Mouse (Mus musculus) spleen, adult 2 months (tissue): ENCODE measurements around the gene Chl1. TPM values are rescaled to one million over a fixed set of nuclear protein-coding genes. Genes with fewer than 3 reads are reported as not detected.

ENCODE experiments used
- DNase-seq, 2 experiments: peaks; one replicate each; pipeline versions ENCODE4 v3.0.0 to v3.0.0-alpha.2; 2012 to 2021; ENCODE audit warnings: low spot score in 2 of 2, low read depth in 1 of 2
- H3K27ac ChIP-seq: fragments of 200-500 bp; 2 replicates; pipeline ENCODE4 v1.5.1; 2012; ENCODE audit warnings: low read length, inconsistent platforms; ENCODE audit not compliant: insufficient read depth
- H3K27me3 ChIP-seq: fragments of 200-500 bp; 2 replicates; pipeline ENCODE4 v1.6.1; 2012; ENCODE audit warnings: mild to moderate bottlenecking, moderate library complexity, low read length, inconsistent platforms; ENCODE audit not compliant: control insufficient read depth, insufficient read depth
- H3K36me3 ChIP-seq: fragments of 200-500 bp; 2 replicates; pipeline ENCODE4 v1.6.1; 2012; ENCODE audit warnings: mild to moderate bottlenecking, low read length, inconsistent platforms; ENCODE audit not compliant: control insufficient read depth, insufficient read depth
- H3K4me1 ChIP-seq: fragments of 200-500 bp; 2 replicates; pipeline ENCODE4 v1.6.1; 2011; ENCODE audit warnings: inconsistent platforms; ENCODE audit not compliant: control insufficient read depth, insufficient read depth, insufficient read length
- H3K4me3 ChIP-seq: fragments of 200-500 bp; 2 replicates; pipeline ENCODE4 v1.5.1; 2011; ENCODE audit warnings: mild to moderate bottlenecking, inconsistent platforms; ENCODE audit not compliant: insufficient read depth, insufficient read length; ENCODE audit errors: extremely low read depth
- CTCF ChIP-seq: fragments of 200-500 bp; IDR thresholded peaks from 2 replicates; pipeline ENCODE4 v1.5.1; 2011; ENCODE audit warnings: mild to moderate bottlenecking, inconsistent platforms; ENCODE audit not compliant: insufficient read depth, insufficient read length, insufficient replicate concordance; ENCODE audit errors: extremely low read depth
- POLR2A ChIP-seq: fragments of 200-500 bp; IDR thresholded peaks from 2 replicates; pipeline ENCODE4 v1.6.1; 2011; ENCODE audit warnings: low read depth, low read length, inconsistent platforms
- WGBS: fragments of 180-500 bp; shearing (Covaris S2); methylation state at CpG from one replicate; pipeline ENCODE4 v1.1.7; 2018; 5-methylcytosine and 5-hydroxymethylcytosine counted together
- polyA plus RNA-seq: library from polyadenylated mRNA; depleted of rRNA; stranded (reverse); fragments of >200 nt; gene quantifications from 2 replicates; pipeline ENCODE4 v1.2.3, GENCODE M21; 2012

Gene Chl1
- polyA plus RNA-seq, 1 experiment, result 0.01 TPM

DNA sequence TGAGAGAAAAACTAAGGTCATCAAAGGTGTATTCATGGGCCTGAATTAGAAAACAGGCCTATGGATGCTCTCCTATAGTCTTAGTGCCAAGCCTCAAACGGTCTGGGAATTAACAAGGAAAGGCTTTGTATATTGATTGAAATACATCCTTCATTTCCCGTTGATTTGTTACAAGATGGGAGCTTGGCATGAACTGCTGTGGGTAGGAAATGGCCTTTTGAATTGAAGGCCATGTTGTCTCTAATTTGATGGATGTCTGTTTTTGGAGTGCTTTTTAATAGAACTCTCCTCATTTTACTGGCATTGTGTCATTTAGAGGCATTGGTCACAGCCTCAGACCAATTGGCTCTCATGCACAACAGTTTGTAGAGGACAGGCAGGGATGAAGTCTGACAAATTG is 49.0 kb downstream of the Chl1 start:
- no peaks in the 10 kb centered on the region for H3K4me1 ChIP-seq
- H3K36me3 ChIP-seq, result no peaks in the 10 kb centered on the region
- WGBS, result 88% methylated on average over 2 of the region's 2 CpGs
- H3K27ac ChIP-seq, result no peak overlapping the region
- DNase-seq, result no peak
- no peaks in the 10 kb centered on the region for H3K27me3 ChIP-seq
- no peak overlapping the region for H3K4me3 ChIP-seq
- TF ChIP-seq POLR2A, result no peak
- no peak for TF ChIP-seq CTCF

GRCm38 (mm10) chr6:103564811-103565210 is 54.4 kb downstream of the Chl1 start:
- H3K4me3 ChIP-seq, result no peak overlapping the region
- TF ChIP-seq CTCF, result no peak
- no peak for TF ChIP-seq POLR2A

GRCm38 (mm10) chr6:103567247-103567646 is 56.9 kb downstream of the Chl1 start:
- Histone ChIP-seq H3K36me3 (no peaks in the 10 kb centered on the region), H3K4me1 (no peaks in the 10 kb centered on the region), H3K27ac (no peak overlapping the region), H3K27me3 (no peaks in the 10 kb centered on the region), H3K4me3 (no peak overlapping the region)
- TF ChIP-seq POLR2A (no peak), CTCF (no peak)
- WGBS, result 65% methylated on average over 2 of the region's 2 CpGs
- no peak for DNase-seq

More at GRCm38 (mm10) chr6:103564811-103565210, 54.4 kb downstream of the Chl1 start:
- 66% methylated on average over 6 of the region's 6 CpGs for WGBS
- peak in 1 of 2 experiments; percentile 7 for DNase-seq
- Histone ChIP-seq H3K36me3 (no peaks in the 10 kb centered on the region), H3K4me1 (no peaks in the 10 kb centered on the region), H3K27me3 (no peaks in the 10 kb centered on the region), H3K27ac (no peak overlapping the region)

GRCm38 (mm10) chr6:103572659-103573058 is 62.3 kb downstream of the Chl1 start:
- no peak overlapping the region for H3K4me3 ChIP-seq

GRCm38 (mm10) chr6:103584224-103584623 is 73.8 kb downstream of the Chl1 start:
- H3K27me3 ChIP-seq, result no peaks in the 10 kb centered on the region
- 92% methylated on average over 1 of the region's 1 CpGs for WGBS
- no peak overlapping the region for H3K4me3 ChIP-seq
- H3K36me3 ChIP-seq, result no peaks in the 10 kb centered on the region
- no peak for TF ChIP-seq CTCF
- no peak for TF ChIP-seq POLR2A
- DNase-seq, result no peak
- no peak overlapping the region for H3K27ac ChIP-seq
- no peaks in the 10 kb centered on the region for H3K4me1 ChIP-seq

More at GRCm38 (mm10) chr6:103572659-103573058, 62.3 kb downstream of the Chl1 start:
- no peaks in the 10 kb centered on the region for H3K4me1 ChIP-seq
- no peak overlapping the region for H3K27ac ChIP-seq
- no peaks in the 10 kb centered on the region for H3K36me3 ChIP-seq
- TF ChIP-seq POLR2A (no peak), CTCF (no peak)
- 86% methylated on average over 1 of the region's 1 CpGs for WGBS
- DNase-seq, result no peak
- no peaks in the 10 kb centered on the region for H3K27me3 ChIP-seq

DNA sequence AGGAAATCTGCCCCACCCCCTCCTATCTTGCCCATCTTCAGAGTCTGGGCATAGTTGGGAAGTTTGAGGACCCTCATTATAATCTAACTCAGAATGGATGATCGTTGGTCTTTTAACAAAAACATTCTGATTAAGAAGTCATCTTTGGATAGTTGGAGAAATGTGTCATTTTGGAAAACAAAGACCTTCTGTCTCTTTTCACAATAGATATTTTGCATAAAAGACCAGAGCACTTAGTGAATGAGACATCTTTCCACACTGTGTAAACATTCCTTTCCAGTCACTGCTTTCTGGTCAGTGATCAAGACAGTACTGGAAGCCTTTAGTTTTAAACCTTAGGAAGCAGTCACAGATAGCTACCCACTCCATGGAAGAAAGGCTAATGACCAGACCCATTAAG is 75.3 kb downstream of the Chl1 start:
- H3K36me3 ChIP-seq, result no peaks in the 10 kb centered on the region
- DNase-seq, result no peak
- no peaks in the 10 kb centered on the region for H3K27me3 ChIP-seq
- H3K27ac ChIP-seq, result no peak overlapping the region
- H3K4me3 ChIP-seq, result no peak overlapping the region
- 77% methylated on average over 1 of the region's 1 CpGs for WGBS
- TF ChIP-seq POLR2A (no peak), CTCF (no peak)
- no peaks in the 10 kb centered on the region for H3K4me1 ChIP-seq

- no peaks in the 10 kb centered on the region for H3K27me3 ChIP-seq
- no peaks in the 10 kb centered on the region for H3K4me1 ChIP-seq
- 87% methylated on average over 1 of the region's 1 CpGs for WGBS
- H3K27ac ChIP-seq, result no peak overlapping the region
- DNase-seq, result no peak
- no peak overlapping the region for H3K4me3 ChIP-seq
- H3K36me3 ChIP-seq, result no peaks in the 10 kb centered on the region
- TF ChIP-seq CTCF (no peak), POLR2A (no peak)
Observed at GRCm38 (mm10) chr6:103586081-103586480, 75.7 kb downstream of the Chl1 start.
